Mouse (Mus musculus) cerebellum, adult 2 months (tissue): ENCODE measurements around the gene Ephx1.
A peak's percentile ranks its signal among the peaks of the same experiment; 100 is the strongest.

ENCODE experiments used
- CTCF ChIP-seq: fragments of 200-500 bp; IDR thresholded peaks from 2 replicates; pipeline ENCODE4 v1.5.1; 2011; ENCODE audit warnings: low read depth, mild to moderate bottlenecking, control low read depth, low read length, moderate library complexity, borderline replicate concordance; ENCODE audit not compliant: insufficient read depth
- POLR2A ChIP-seq: fragments of 200-500 bp; IDR thresholded peaks from 2 replicates; pipeline ENCODE4 v1.6.1; 2011; ENCODE audit warnings: low read length, control low read depth, borderline replicate concordance; ENCODE audit not compliant: insufficient read depth

- TF ChIP-seq CTCF (peak; percentile 26; the same call in 1 of the 2 replicates), POLR2A (0 out of 2 replicates have a peak, but pooled peaks have one; percentile 6)
Observed at GRCm38 (mm10) chr1:181009754-181010153, 10.9 kb downstream of the Ephx1 start.
